Mouse (Mus musculus): ENCODE results near the gene Smim12. TPM values are rescaled to one million over a fixed set of nuclear protein-coding genes. Genes with fewer than 3 reads are reported as not detected.

Gene Smim12
- polyA plus RNA-seq, 1 experiment, result 60.3 TPM

- Histone ChIP-seq H3K9me3 (no peaks in the 10 kb centered on the region), H3K27me3 (replicated peaks) (peaks cover 62% of the 10 kb centered on the region), H3K36me3 (replicated peaks; ENCODE audit: low read length) (no peaks in the 10 kb centered on the region), H3K4me1 (no peaks in the 10 kb centered on the region), H3K4me3 (replicated peaks) (no peak overlapping the region)
- TF ChIP-seq GATA1 (IDR thresholded peaks at IDR 0.05; ENCODE audit: borderline replicate concordance, low read length) (no peak), FLI1 (IDR thresholded peaks at IDR 0.05; ENCODE audit: low read length) (no peak)
These were observed 28.5 kb upstream of the Smim12 start for GRCm38 (mm10) chr4:127215103-127215502.

DNA sequence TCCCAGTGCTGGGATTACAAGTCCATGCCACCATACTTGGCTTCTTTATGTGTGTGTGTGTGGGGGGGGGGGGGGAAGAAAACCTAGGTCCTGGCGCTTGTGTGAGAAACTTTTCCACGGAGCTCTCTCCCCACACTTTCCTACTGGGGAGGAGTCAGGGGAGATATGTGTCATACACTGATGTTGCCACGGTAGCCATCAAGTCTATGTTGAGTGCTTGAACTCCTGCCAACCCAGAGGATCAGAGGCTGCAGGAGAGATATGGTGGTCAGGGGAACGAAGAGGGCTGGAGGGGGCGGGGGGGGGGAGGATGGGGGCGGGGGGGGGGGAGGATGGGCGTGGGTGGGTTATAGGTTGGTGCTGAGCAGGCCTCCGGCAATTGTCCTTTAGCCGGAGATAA is 27.8 kb upstream of the Smim12 start:
- TF ChIP-seq FLI1 (IDR thresholded peaks at IDR 0.05; ENCODE audit: low read length) (no peak), GATA1 (IDR thresholded peaks at IDR 0.05; ENCODE audit: borderline replicate concordance, low read length) (no peak)
- Histone ChIP-seq H3K4me3 (replicated peaks) (no peak overlapping the region), H3K27me3 (replicated peaks) (peaks cover 61% of the 10 kb centered on the region), H3K9me3 (peaks cover 6% of the 10 kb centered on the region), H3K36me3 (replicated peaks; ENCODE audit: low read length) (no peaks in the 10 kb centered on the region), H3K4me1 (no peaks in the 10 kb centered on the region)

DNA sequence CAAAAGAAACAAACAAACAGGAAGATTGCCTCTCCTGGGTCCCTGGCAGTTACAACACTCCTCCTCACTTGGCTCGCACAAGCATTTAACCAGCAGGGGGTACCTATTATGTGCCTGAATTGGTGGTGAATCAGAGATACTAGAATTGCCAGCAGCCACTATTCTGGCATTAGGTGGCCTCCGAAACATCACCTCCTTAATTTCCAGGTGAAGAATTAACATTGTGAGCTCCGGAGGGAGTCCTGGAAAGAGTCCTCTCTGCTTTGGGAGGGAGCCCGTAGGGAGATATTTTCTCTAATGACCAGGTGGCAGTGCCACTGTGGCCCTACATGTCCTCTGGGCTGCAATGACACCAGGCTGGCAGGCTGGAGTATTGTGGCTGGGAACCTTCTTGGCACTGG is 27.3 kb upstream of the Smim12 start:
- TF ChIP-seq FLI1 (IDR thresholded peaks at IDR 0.05; ENCODE audit: low read length), result no peak
- no peak for TF ChIP-seq GATA1 (IDR thresholded peaks at IDR 0.05; ENCODE audit: borderline replicate concordance, low read length)
- peaks cover 58% of the 10 kb centered on the region for H3K27me3 ChIP-seq (replicated peaks)

DNA sequence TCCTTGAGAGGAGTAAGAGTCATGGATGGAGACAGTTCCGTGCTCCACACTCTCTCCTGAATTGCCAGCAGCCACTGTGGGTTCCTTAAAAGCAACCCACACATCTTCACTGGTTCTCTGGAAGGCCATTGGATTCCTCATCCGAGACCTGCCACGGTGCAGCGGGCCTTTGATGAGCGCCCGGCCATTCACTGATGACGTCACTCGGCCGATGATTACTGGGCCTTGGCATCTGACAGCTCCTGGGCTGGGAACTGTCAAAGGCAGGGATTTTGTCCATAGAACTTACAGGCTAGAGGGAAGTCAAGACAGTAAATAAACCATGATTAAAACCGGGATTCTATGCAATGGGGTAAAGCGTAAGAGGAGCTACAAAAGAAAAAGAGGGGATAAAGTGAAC is 26.5 kb upstream of the Smim12 start:
- Histone ChIP-seq H3K4me3 (replicated peaks) (no peak overlapping the region), H3K27me3 (replicated peaks) (peaks cover 53% of the 10 kb centered on the region), H3K9me3 (peaks cover 7% of the 10 kb centered on the region), H3K36me3 (replicated peaks; ENCODE audit: low read length) (no peaks in the 10 kb centered on the region), H3K4me1 (no peaks in the 10 kb centered on the region)
- no peak for TF ChIP-seq FLI1 (IDR thresholded peaks at IDR 0.05; ENCODE audit: low read length)
- no peak for TF ChIP-seq GATA1 (IDR thresholded peaks at IDR 0.05; ENCODE audit: borderline replicate concordance, low read length)

More for the DNA sequence above, 27.3 kb upstream of the Smim12 start:
- Histone ChIP-seq H3K9me3 (peaks cover 7% of the 10 kb centered on the region), H3K4me3 (replicated peaks) (no peak overlapping the region), H3K36me3 (replicated peaks; ENCODE audit: low read length) (no peaks in the 10 kb centered on the region), H3K4me1 (no peaks in the 10 kb centered on the region)

DNA sequence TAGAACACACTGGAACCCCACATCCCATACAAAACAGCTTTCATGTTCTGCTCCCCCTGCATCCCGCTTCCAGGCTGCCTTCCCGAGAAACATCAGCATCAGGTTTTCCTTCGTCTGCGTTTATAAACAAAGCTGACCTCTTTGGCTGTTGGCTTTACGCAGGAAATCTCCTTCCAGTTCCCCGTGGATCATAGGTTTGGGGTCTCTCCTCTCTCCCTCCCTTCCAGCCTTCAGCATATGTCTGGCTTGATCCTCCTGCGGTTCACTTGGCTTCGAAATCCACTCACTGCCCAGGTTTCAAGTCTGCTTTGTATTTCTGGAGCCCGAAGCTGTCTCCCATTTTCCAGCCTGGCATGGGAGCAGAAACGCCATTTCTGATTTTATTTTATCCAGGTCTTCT is 20.3 kb upstream of the Smim12 start:
- no peaks in the 10 kb centered on the region for H3K36me3 ChIP-seq (replicated peaks; ENCODE audit: low read length)
- peaks cover 57% of the 10 kb centered on the region for H3K27me3 ChIP-seq (replicated peaks)
- H3K4me1 ChIP-seq, result peaks cover 4% of the 10 kb centered on the region; the same call in 1 of the 2 replicates
- H3K4me3 ChIP-seq (replicated peaks), result no peak overlapping the region
- TF ChIP-seq FLI1 (IDR thresholded peaks at IDR 0.05; ENCODE audit: low read length) (no peak), GATA1 (IDR thresholded peaks at IDR 0.05; ENCODE audit: borderline replicate concordance, low read length) (no peak)
- peaks cover 7% of the 10 kb centered on the region for H3K9me3 ChIP-seq

DNA sequence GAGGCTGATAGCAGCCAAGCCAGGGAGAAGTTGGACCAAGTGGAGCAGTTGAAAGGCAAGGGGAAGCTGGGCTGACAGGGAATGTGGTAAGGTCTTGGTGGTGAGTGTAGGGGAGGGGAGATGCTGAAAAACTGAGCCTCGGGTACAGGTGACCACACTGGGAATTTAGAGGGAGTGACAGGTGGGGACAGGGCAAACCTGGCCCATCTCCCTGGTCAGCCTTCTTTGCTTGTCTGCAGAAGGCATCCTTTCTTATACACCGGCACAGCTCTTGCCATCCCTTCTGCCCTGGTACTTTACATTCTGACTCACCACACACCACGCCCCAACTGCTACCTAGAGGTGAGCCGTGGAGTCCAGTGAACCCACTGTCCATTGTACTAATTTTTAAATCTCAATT is 19.8 kb upstream of the Smim12 start:
- Histone ChIP-seq H3K27me3 (replicated peaks) (peaks cover 60% of the 10 kb centered on the region), H3K4me1 (peaks cover 4% of the 10 kb centered on the region), H3K4me3 (replicated peaks) (no peak overlapping the region), H3K9me3 (peaks cover 7% of the 10 kb centered on the region), H3K36me3 (replicated peaks; ENCODE audit: low read length) (no peaks in the 10 kb centered on the region)
- TF ChIP-seq FLI1 (IDR thresholded peaks at IDR 0.05; ENCODE audit: low read length), result no peak
- TF ChIP-seq GATA1 (IDR thresholded peaks at IDR 0.05; ENCODE audit: borderline replicate concordance, low read length), result no peak

DNA sequence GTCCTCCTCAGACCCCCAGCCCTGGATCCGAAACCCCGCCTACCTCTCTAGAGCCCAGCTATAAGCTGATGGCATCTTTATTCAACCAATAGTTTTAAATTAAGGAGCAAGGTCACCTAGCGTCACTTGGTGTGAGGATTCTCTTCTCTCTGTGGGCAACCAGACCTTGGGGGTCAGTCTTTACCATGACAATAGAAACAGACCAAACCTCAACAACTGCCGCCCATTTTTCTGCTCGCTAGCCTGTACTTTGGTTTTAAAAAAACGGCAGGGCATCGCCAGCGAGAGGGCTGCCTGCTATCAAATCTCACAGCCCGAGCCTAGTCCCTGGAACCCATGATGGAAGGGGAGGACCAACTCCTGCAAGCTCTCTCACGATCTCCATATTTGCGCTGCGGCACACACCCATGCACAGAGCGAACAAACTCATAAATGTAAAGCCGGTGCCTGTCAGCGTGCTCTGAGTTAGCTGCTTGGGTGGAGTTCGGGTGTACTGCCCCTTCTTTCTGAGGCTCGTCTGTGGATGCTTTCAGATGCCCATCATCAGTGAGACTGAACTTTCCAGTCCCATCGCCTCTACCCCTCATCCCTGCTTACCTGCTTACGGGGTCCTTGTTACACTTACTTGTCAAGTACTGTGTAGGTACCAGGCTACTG is 19.0 kb upstream of the Smim12 start:
- peaks cover 4% of the 10 kb centered on the region for H3K4me1 ChIP-seq

DNA sequence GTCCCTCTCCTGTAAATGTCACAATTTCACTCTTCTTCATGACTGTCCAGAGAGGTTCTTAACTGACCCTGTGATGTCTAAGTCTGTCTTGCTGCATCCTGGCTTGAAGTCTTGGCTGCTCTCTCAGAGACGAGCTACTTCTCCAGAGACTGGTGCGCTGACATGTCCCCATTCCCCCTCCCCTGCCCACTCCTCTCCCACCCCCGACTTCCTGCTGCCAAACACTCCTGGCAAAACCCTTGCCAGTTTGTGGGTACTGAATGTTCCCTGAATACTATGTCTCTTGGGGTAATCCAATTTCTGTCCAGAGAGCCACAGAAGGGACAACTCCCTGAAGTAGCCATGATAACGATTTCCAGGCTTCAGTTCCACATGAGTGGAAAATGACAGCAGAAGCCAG is 17.5 kb upstream of the Smim12 start:
- TF ChIP-seq GATA1 (IDR thresholded peaks at IDR 0.05; ENCODE audit: borderline replicate concordance, low read length) (no peak), FLI1 (IDR thresholded peaks at IDR 0.05; ENCODE audit: low read length) (no peak)
- Histone ChIP-seq H3K4me1 (peaks cover 4% of the 10 kb centered on the region), H3K4me3 (replicated peaks) (no peak overlapping the region), H3K36me3 (replicated peaks; ENCODE audit: low read length) (no peaks in the 10 kb centered on the region), H3K9me3 (no peaks in the 10 kb centered on the region), H3K27me3 (replicated peaks) (peaks cover 72% of the 10 kb centered on the region)

More for the DNA sequence above, 19.0 kb upstream of the Smim12 start:
- H3K4me3 ChIP-seq (replicated peaks), result no peak overlapping the region
- no peaks in the 10 kb centered on the region for H3K36me3 ChIP-seq (replicated peaks; ENCODE audit: low read length)
- TF ChIP-seq FLI1 (IDR thresholded peaks at IDR 0.05; ENCODE audit: low read length), result no peak
- TF ChIP-seq GATA1 (IDR thresholded peaks at IDR 0.05; ENCODE audit: borderline replicate concordance, low read length), result no peak
- H3K9me3 ChIP-seq, result peaks cover 7% of the 10 kb centered on the region
- peaks cover 68% of the 10 kb centered on the region for H3K27me3 ChIP-seq (replicated peaks)

GRCm38 (mm10) chr4:127227051-127227673 is 16.4 kb upstream of the Smim12 start:
- Histone ChIP-seq H3K9me3 (no peaks in the 10 kb centered on the region), H3K27me3 (replicated peaks) (peaks cover 81% of the 10 kb centered on the region), H3K4me3 (replicated peaks) (no peak overlapping the region), H3K4me1 (peaks cover 4% of the 10 kb centered on the region), H3K36me3 (replicated peaks; ENCODE audit: low read length) (no peaks in the 10 kb centered on the region)
- TF ChIP-seq FLI1 (IDR thresholded peaks at IDR 0.05; ENCODE audit: low read length), result no peak
- no peak for TF ChIP-seq GATA1 (IDR thresholded peaks at IDR 0.05; ENCODE audit: borderline replicate concordance, low read length)

- no peaks in the 10 kb centered on the region for H3K9me3 ChIP-seq
- no peak overlapping the region for H3K4me3 ChIP-seq (replicated peaks)
- TF ChIP-seq FLI1 (IDR thresholded peaks at IDR 0.05; ENCODE audit: low read length) (no peak), GATA1 (IDR thresholded peaks at IDR 0.05; ENCODE audit: borderline replicate concordance, low read length) (no peak)
- no peaks in the 10 kb centered on the region for H3K36me3 ChIP-seq (replicated peaks; ENCODE audit: low read length)
- H3K4me1 ChIP-seq, result peaks cover 18% of the 10 kb centered on the region
- H3K27me3 ChIP-seq (replicated peaks), result peaks cover 82% of the 10 kb centered on the region
These were observed 11.6 kb upstream of the Smim12 start for GRCm38 (mm10) chr4:127232028-127232427.

Measured in megakaryocyte, embryonic 14.5 days (primary cell).